ENCODE assay signal across 31 mouse cellular contexts in the genomic region with DNA sequence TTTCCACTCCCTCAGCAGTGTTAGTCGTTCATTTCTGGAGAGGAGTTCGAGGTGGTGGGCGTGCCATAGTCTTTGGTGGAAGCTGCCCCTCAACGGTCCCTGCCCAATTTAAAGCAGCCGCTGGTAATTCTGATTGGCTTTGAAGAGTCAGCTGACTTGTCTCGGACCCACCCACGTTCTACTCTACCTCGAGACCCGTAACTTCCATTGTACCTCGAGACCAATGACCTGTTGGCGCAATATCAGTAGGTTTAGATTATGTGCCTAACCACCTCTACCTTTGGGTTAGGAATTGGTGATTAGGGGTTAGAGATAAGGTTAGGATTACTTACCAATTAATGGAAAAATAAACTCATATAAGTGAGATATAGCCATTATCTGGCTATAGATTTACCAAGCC. TPM values are rescaled to one million over a fixed set of nuclear protein-coding genes. Genes with fewer than 3 reads are reported as not detected.
DNase-seq lines count a peak whose midpoint lies in the region; TF ChIP-seq lines count a peak whose summit lies in the region.
"Had no signal": no experiment of that assay in that cellular context is flagged by ENCODE, and none has a peak within 500 bp of the region (broad histone marks: within the 10 kb centered on the region; RNA-seq: fewer than 3 reads in every experiment).

Gene Prame (minus strand): TSS at position 101 of the 400 bp plus-strand sequence.

- dilution Hi-C loops in CH12.LX (cut with MboI; ENCODE audit: extremely low pct_ligation_motif_present, extremely low pct_unique_long_range_greater_than_20kb, low sequenced_read_pairs), result no loop called here

- no peaks in the 10 kb centered on the region for H3K4me1 ChIP-seq in CH12.LX (ENCODE audit: control insufficient read depth in 1 of 2, insufficient read depth in 2 of 2)
- H3K4me1 ChIP-seq: embryonic facial prominence, embryonic 13.5 days; embryonic facial prominence, embryonic 15.5 days; forebrain, embryonic 10.5 days; forebrain, embryonic 12.5 days had no signal

- no peak within 1 kb of the TSS for H3K4me2 ChIP-seq in CH12.LX (ENCODE audit: insufficient read depth, low read depth, poor library complexity, severe bottlenecking)
- H3K4me2 ChIP-seq: embryonic facial prominence, embryonic 13.5 days; embryonic facial prominence, embryonic 15.5 days; forebrain, embryonic 12.5 days had no signal

- no peaks in the 10 kb centered on the region for H3K27me3 ChIP-seq in CH12.LX (replicated peaks)
- H3K27me3 ChIP-seq: embryonic facial prominence, embryonic 13.5 days; embryonic facial prominence, embryonic 15.5 days; forebrain, embryonic 12.5 days had no signal

- DNase-seq in CH12.LX (ENCODE audit: extremely low read depth), result no peak
- peak; percentile 1 for DNase-seq in R1 (ENCODE audit: low read depth, low spot score)
- DNase-seq in testis, postnatal 14 days (ENCODE audit: low spot score), result peak; percentile 8
- DNase-seq in adrenal gland, postnatal 25 days, result no peak
- no peak for DNase-seq in left cerebral cortex, adult 2 months (ENCODE audit: extremely low spot score in 1 of 2, low spot score in 2 of 2)
- DNase-seq: adrenal gland, adult 8-10 months; adrenal gland, postnatal 14 days; cerebellum, adult 11 months; cerebellum, adult 18-20 months; cerebellum, adult 8-10 months; cerebellum, adult 9-11 months; cerebellum, postnatal 14 days; cerebellum, postnatal 36 days; embryo, embryonic 11 days had no signal

- no peaks in the 10 kb centered on the region for H3K36me3 ChIP-seq in CH12.LX (replicated peaks in 1 of 2; ENCODE audit: control insufficient read depth in 1 of 2, insufficient read depth in 1 of 2, low read length in 1 of 2)
- H3K36me3 ChIP-seq: embryonic facial prominence, embryonic 13.5 days; embryonic facial prominence, embryonic 15.5 days; forebrain, embryonic 10.5 days; forebrain, embryonic 12.5 days; G1E had no signal

- H3K79me2 ChIP-seq in CH12.LX (replicated peaks; ENCODE audit: control insufficient read depth, extremely low read depth, insufficient read depth, poor library complexity, severe bottlenecking), result no peaks in the 10 kb centered on the region

- intact Hi-C loops in left cerebral cortex, adult 2 months (cut with DNase I), result no loop called here

- no peak within 1 kb of the TSS for H3K9ac ChIP-seq in CH12.LX (ENCODE audit: insufficient read depth, low read depth)
- H3K9ac ChIP-seq: embryonic facial prominence, embryonic 13.5 days; embryonic facial prominence, embryonic 15.5 days; forebrain, embryonic 12.5 days had no signal

- TF ChIP-seq EP300 in CH12.LX (IDR thresholded peaks at IDR 0.05; ENCODE audit: low read length), result no peak

- no peak for TF ChIP-seq CTCF in CH12.LX (conservative IDR thresholded peaks at IDR 0.05 in 1 of 2, IDR thresholded peaks at IDR 0.05 in 1 of 2; ENCODE audit: low read depth in 2 of 2, low read length in 2 of 2)
- TF ChIP-seq CTCF in left cerebral cortex, adult 2 months (IDR thresholded peaks at IDR 0.05), result no peak

- TF ChIP-seq RAD21 in CH12.LX (IDR thresholded peaks at IDR 0.05; ENCODE audit: low read depth, low read length), result no peak

- in situ Hi-C loops in CH12.LX (cut with MboI; ENCODE audit: low pct_ligation_motif_present, low pct_unique_long_range_greater_than_20kb, low sequenced_read_pairs), result no loop called here

- no peak within 1 kb of the TSS for H3K4me3 ChIP-seq in CH12.LX (replicated peaks in 1 of 3; ENCODE audit: low read depth in 2 of 3, low read length in 2 of 3, poor library complexity in 1 of 3)
- no peak within 1 kb of the TSS for H3K4me3 ChIP-seq in left cerebral cortex, adult 2 months
- H3K4me3 ChIP-seq: embryonic facial prominence, embryonic 13.5 days; embryonic facial prominence, embryonic 15.5 days; erythroblast, embryonic 14.5 days; forebrain, embryonic 10.5 days; forebrain, embryonic 12.5 days had no signal

- H3K9me3 ChIP-seq in CH12.LX (replicated peaks; ENCODE audit: low read length), result no peaks in the 10 kb centered on the region
- H3K9me3 ChIP-seq: embryonic facial prominence, embryonic 13.5 days; embryonic facial prominence, embryonic 15.5 days; forebrain, embryonic 10.5 days; forebrain, embryonic 12.5 days; G1E had no signal

- no peak within 1 kb of the TSS for H3K27ac ChIP-seq in CH12.LX (ENCODE audit: insufficient read depth, low read depth)
- no peak within 1 kb of the TSS for H3K27ac ChIP-seq in left cerebral cortex, adult 2 months
- H3K27ac ChIP-seq: embryonic facial prominence, embryonic 13.5 days; embryonic facial prominence, embryonic 15.5 days; forebrain, embryonic 10.5 days; forebrain, embryonic 12.5 days had no signal

- TF ChIP-seq POLR2A in CH12.LX (IDR thresholded peaks at IDR 0.05; ENCODE audit: low read depth, low read length), result no peak

TF ChIP-seq in CH12.LX, 34 proteins besides CTCF, POLR2A, EP300 and RAD21:
- TF ChIP-seq USF1 (IDR thresholded peaks at IDR 0.05; ENCODE audit: low read depth, low read length) (peak; percentile 14; the same call in 1 of the 2 replicates), CHD1 (IDR thresholded peaks at IDR 0.05; ENCODE audit: low read depth, low read length) (no peak)

RNA-seq across cellular contexts. Expression of gene Prame, which starts in this region (rescaled TPM):
- total RNA-seq in CH12.LX (2012; rRNA removed), result 0.08 TPM in 2 replicates
- total RNA-seq in CH12.LX (2014; rRNA removed), result not detected in 2 replicates
- polyA plus RNA-seq in CH12.LX (2012; ENCODE audit: insufficient read length, low read depth), result not detected in 2 replicates
- total RNA-seq in adrenal gland, postnatal 25 days (2021), result not detected in 2 replicates
- total RNA-seq in left cerebral cortex, adult 2 months (2021), result not detected
- total RNA-seq: adrenal gland, adult 18-20 months; adrenal gland, adult 8-10 months; adrenal gland, postnatal 14 days; adrenal gland, postnatal 4 days; common myeloid progenitor, adult 5-6 weeks; G1E had no signal
- polyA plus RNA-seq: activated CD4-positive, CD25-positive, alpha-beta regulatory T cell, adult 4 months; brain, embryonic 14.5 days; C2C12; embryonic facial prominence, embryonic 11.5 days; embryonic facial prominence, embryonic 13.5 days; erythroblast, embryonic 14.5 days; forebrain, embryonic 12.5 days; forebrain, embryonic 14.5 days; forebrain, embryonic 16.5 days; frontal cortex, adult 2 months; G1E; Patski had no signal

Comparison
In these comparisons a context has a peak if more than half of its experiments do, and no peak if none do; other contexts are left out.
1. DNase-seq: peak in R1 (single experiment) and testis, postnatal 14 days (single experiment); none in CH12.LX (single experiment), adrenal gland, postnatal 25 days (single experiment) and left cerebral cortex, adult 2 months (0 of 2).